Mouse (Mus musculus): ENCODE data around the gene Dmbx1. TPM values are rescaled to one million over a fixed set of nuclear protein-coding genes. Genes with fewer than 3 reads are reported as not detected.

The Dmbx1 gene
- polyA plus RNA-seq, 2 experiments = not detected

GRCm38 (mm10) chr4:115922688-115923087, 17.0 kb downstream of the Dmbx1 start:
- Histone ChIP-seq H3K4me2 (ENCODE audit: low read depth) (no peak overlapping the region), H3K9me3 (ENCODE audit: control insufficient read depth, low read length) (no peaks in the 10 kb centered on the region), H3K36me3 (replicated peaks; ENCODE audit: control insufficient read depth, insufficient read depth, low read depth) (no peaks in the 10 kb centered on the region), H3K27me3 (ENCODE audit: control insufficient read depth, insufficient read depth, low read length) (peaks cover 4% of the 10 kb centered on the region), H3K4me1 (replicated peaks; ENCODE audit: control insufficient read depth in 2 of 2, insufficient read depth in 2 of 2, low read length in 1 of 2) (no peaks in the 10 kb centered on the region), H3K4me3 (ENCODE audit: insufficient read depth in 1 of 2, low read depth in 2 of 2, low read length in 2 of 2) (no peak overlapping the region), H3K27ac (no peak overlapping the region), H3K9ac (replicated peaks) (no peak overlapping the region)
- WGBS (ENCODE audit: insufficient replicate concordance) = 54% methylated on average over 5 of the region's 5 CpGs
- no peak for TF ChIP-seq EP300 (IDR thresholded peaks at IDR 0.05; ENCODE audit: low read depth)
- TF ChIP-seq CTCF (IDR thresholded peaks at IDR 0.05; ENCODE audit: low read depth) = no peak
- DNase-seq (ENCODE audit: low read depth in 3 of 3, low spot score in 3 of 3) (no peak), ATAC-seq (ENCODE audit: insufficient read depth) (no peak)

- peaks cover 7% of the 10 kb centered on the region for H3K27me3 ChIP-seq (ENCODE audit: control insufficient read depth, insufficient read depth, low read length)
- no peak overlapping the region for H3K9ac ChIP-seq (replicated peaks)
- 66% methylated on average over 16 of the region's 16 CpGs for WGBS (ENCODE audit: insufficient replicate concordance)
- H3K4me2 ChIP-seq (ENCODE audit: low read depth) = no peak overlapping the region
- H3K27ac ChIP-seq = no peak overlapping the region
- H3K36me3 ChIP-seq (replicated peaks; ENCODE audit: control insufficient read depth, insufficient read depth, low read depth) = no peaks in the 10 kb centered on the region
- ATAC-seq (ENCODE audit: insufficient read depth) = no peak
- no peak for DNase-seq (ENCODE audit: low read depth in 3 of 3, low spot score in 3 of 3)
- H3K4me3 ChIP-seq (ENCODE audit: insufficient read depth in 1 of 2, low read depth in 2 of 2, low read length in 2 of 2) = no peak overlapping the region
- TF ChIP-seq EP300 (IDR thresholded peaks at IDR 0.05; ENCODE audit: low read depth) (no peak), CTCF (IDR thresholded peaks at IDR 0.05; ENCODE audit: low read depth) (no peak)
- no peaks in the 10 kb centered on the region for H3K4me1 ChIP-seq (replicated peaks; ENCODE audit: control insufficient read depth in 2 of 2, insufficient read depth in 2 of 2, low read length in 1 of 2)
- H3K9me3 ChIP-seq (ENCODE audit: control insufficient read depth, low read length) = no peaks in the 10 kb centered on the region
Observed at GRCm38 (mm10) chr4:115919911-115920310, 19.8 kb downstream of the Dmbx1 start.

- H3K9ac ChIP-seq (replicated peaks) = no peak overlapping the region
- no peak overlapping the region for H3K4me3 ChIP-seq (ENCODE audit: insufficient read depth in 1 of 2, low read depth in 2 of 2, low read length in 2 of 2)
- TF ChIP-seq CTCF (IDR thresholded peaks at IDR 0.05; ENCODE audit: low read depth) = no peak
- no peak for TF ChIP-seq EP300 (IDR thresholded peaks at IDR 0.05; ENCODE audit: low read depth)
- WGBS (ENCODE audit: insufficient replicate concordance) = 29% methylated on average over 4 of the region's 4 CpGs
- ATAC-seq (ENCODE audit: insufficient read depth) = no peak
- H3K36me3 ChIP-seq (replicated peaks; ENCODE audit: control insufficient read depth, insufficient read depth, low read depth) = no peaks in the 10 kb centered on the region
- peaks cover 8% of the 10 kb centered on the region for H3K27me3 ChIP-seq (ENCODE audit: control insufficient read depth, insufficient read depth, low read length)
- DNase-seq (ENCODE audit: low read depth in 3 of 3, low spot score in 3 of 3) = no peak
- H3K4me2 ChIP-seq (ENCODE audit: low read depth) = no peak overlapping the region
- H3K9me3 ChIP-seq (ENCODE audit: control insufficient read depth, low read length) = no peaks in the 10 kb centered on the region
- no peaks in the 10 kb centered on the region for H3K4me1 ChIP-seq (replicated peaks; ENCODE audit: control insufficient read depth in 2 of 2, insufficient read depth in 2 of 2, low read length in 1 of 2)
- H3K27ac ChIP-seq = no peak overlapping the region
Observed at GRCm38 (mm10) chr4:115911586-115911985, 28.1 kb downstream of the Dmbx1 start.

GRCm38 (mm10) chr4:115908641-115909040, 31.1 kb downstream of the Dmbx1 start:
- TF ChIP-seq CTCF (IDR thresholded peaks at IDR 0.05; ENCODE audit: low read depth) (no peak), EP300 (IDR thresholded peaks at IDR 0.05; ENCODE audit: low read depth) (no peak)
- Histone ChIP-seq H3K36me3 (replicated peaks; ENCODE audit: control insufficient read depth, insufficient read depth, low read depth) (no peaks in the 10 kb centered on the region), H3K4me2 (ENCODE audit: low read depth) (no peak overlapping the region), H3K4me3 (ENCODE audit: insufficient read depth in 1 of 2, low read depth in 2 of 2, low read length in 2 of 2) (no peak overlapping the region), H3K27me3 (ENCODE audit: control insufficient read depth, insufficient read depth, low read length) (peaks cover 8% of the 10 kb centered on the region), H3K9me3 (ENCODE audit: control insufficient read depth, low read length) (no peaks in the 10 kb centered on the region), H3K4me1 (replicated peaks; ENCODE audit: control insufficient read depth in 2 of 2, insufficient read depth in 2 of 2, low read length in 1 of 2) (no peaks in the 10 kb centered on the region), H3K9ac (replicated peaks) (no peak overlapping the region), H3K27ac (no peak overlapping the region)
- 24% methylated on average over 7 of the region's 7 CpGs for WGBS (ENCODE audit: insufficient replicate concordance)
- no peak for DNase-seq (ENCODE audit: low read depth in 3 of 3, low spot score in 3 of 3)
- no peak for ATAC-seq (ENCODE audit: insufficient read depth)

- Histone ChIP-seq H3K4me3 (ENCODE audit: insufficient read depth in 1 of 2, low read depth in 2 of 2, low read length in 2 of 2) (no peak overlapping the region), H3K9me3 (ENCODE audit: control insufficient read depth, low read length) (no peaks in the 10 kb centered on the region), H3K4me2 (ENCODE audit: low read depth) (no peak overlapping the region), H3K27ac (no peak overlapping the region), H3K4me1 (replicated peaks; ENCODE audit: control insufficient read depth in 2 of 2, insufficient read depth in 2 of 2, low read length in 1 of 2) (no peaks in the 10 kb centered on the region), H3K9ac (replicated peaks) (no peak overlapping the region), H3K36me3 (replicated peaks; ENCODE audit: control insufficient read depth, insufficient read depth, low read depth) (no peaks in the 10 kb centered on the region), H3K27me3 (ENCODE audit: control insufficient read depth, insufficient read depth, low read length) (peaks cover 8% of the 10 kb centered on the region)
- 4% methylated on average over 1 of the region's 1 CpGs for WGBS (ENCODE audit: insufficient replicate concordance)
- DNase-seq (ENCODE audit: low read depth in 3 of 3, low spot score in 3 of 3) (no peak), ATAC-seq (ENCODE audit: insufficient read depth) (no peak)
- TF ChIP-seq EP300 (IDR thresholded peaks at IDR 0.05; ENCODE audit: low read depth) (no peak), CTCF (IDR thresholded peaks at IDR 0.05; ENCODE audit: low read depth) (no peak)
Observed at GRCm38 (mm10) chr4:115907994-115908393, 31.7 kb downstream of the Dmbx1 start.

All from liver, embryonic 14.5 days (tissue).